Mouse (Mus musculus) midbrain, embryonic 12.5 days (tissue): ENCODE measurements around the gene Igsf21. TPM values are rescaled to one million over a fixed set of nuclear protein-coding genes. Genes with fewer than 3 reads are reported as not detected.

Experiments
- ATAC-seq: fragments of 200-750 bp; cut with Nextera tagmentation; 2 replicates; pipeline ENCODE4 v1.8.0; 2017; ENCODE audit warnings: low read depth, moderate TSS enrichment, moderate library complexity; ENCODE audit not compliant: low FRiP score
- H3K27ac ChIP-seq: fragments of 300-500 bp; sonication (generic); replicated peaks from 2 replicates; pipeline ENCODE4 v1.5.1; 2016; ENCODE audit warnings: mild to moderate bottlenecking
- H3K27me3 ChIP-seq: fragments of 300-500 bp; sonication (generic); 2 replicates; pipeline ENCODE4 v1.6.1; 2016; ENCODE audit warnings: mild to moderate bottlenecking
- H3K36me3 ChIP-seq: fragments of 300-500 bp; sonication (generic); 2 replicates; pipeline ENCODE4 v1.6.1; 2016
- H3K4me1 ChIP-seq: fragments of 300-500 bp; sonication (generic); 2 replicates; pipeline ENCODE4 v1.6.1; 2016
- H3K4me2 ChIP-seq: fragments of 300-500 bp; sonication (generic); replicated peaks from 2 replicates; pipeline ENCODE4 v1.6.1; 2016; ENCODE audit warnings: mild to moderate bottlenecking, moderate library complexity
- H3K4me3 ChIP-seq: fragments of 300-500 bp; sonication (generic); 2 replicates; pipeline ENCODE4 v1.5.1; 2016; ENCODE audit warnings: mild to moderate bottlenecking
- H3K9ac ChIP-seq: fragments of 300-500 bp; sonication (generic); replicated peaks from 2 replicates; pipeline ENCODE4 v1.6.1; 2016; ENCODE audit warnings: mild to moderate bottlenecking, moderate library complexity
- H3K9me3 ChIP-seq: fragments of 300-500 bp; sonication (generic); 2 replicates; pipeline ENCODE4 v1.6.1; 2016; ENCODE audit warnings: mild to moderate bottlenecking
- WGBS: fragments of 180-500 bp; shearing (Covaris S2); methylation state at CpG from one replicate; pipeline ENCODE4 v1.1.7; 2016; 5-methylcytosine and 5-hydroxymethylcytosine counted together
- polyA plus RNA-seq: library from polyadenylated mRNA; unstranded; fragments of >200 nt; fragmentation: Nextera tagmentation; extraction: Ambion mirVana; gene quantifications from 2 replicates; pipeline ENCODE4 v1.2.1, GENCODE M21; 2016

Igsf21 gene
- polyA plus RNA-seq, 1 experiment from 2014 or later = 41.1 TPM

GRCm38 (mm10) chr4:140214406-140214805 lies 32.2 kb downstream of the Igsf21 start:
- Histone ChIP-seq H3K9ac (no peak overlapping the region), H3K27ac (no peak overlapping the region)

GRCm38 (mm10) chr4:140210129-140210890 lies 36.3 kb downstream of the Igsf21 start:
- H3K36me3 ChIP-seq = no peaks in the 10 kb centered on the region
- H3K27ac ChIP-seq = peak overlapping the region; percentile 68
- no peak overlapping the region for H3K4me2 ChIP-seq
- peak; percentile 67 for ATAC-seq
- peaks cover 4% of the 10 kb centered on the region; the same call in 1 of the 2 replicates for H3K9me3 ChIP-seq
- H3K27me3 ChIP-seq = peaks cover 38% of the 10 kb centered on the region
- H3K4me3 ChIP-seq = no peak overlapping the region
- H3K4me1 ChIP-seq = peaks cover 51% of the 10 kb centered on the region
- 46% methylated on average over 11 of the region's 11 CpGs for WGBS
- H3K9ac ChIP-seq = no peak overlapping the region

More at GRCm38 (mm10) chr4:140214406-140214805, 32.2 kb downstream of the Igsf21 start:
- no peaks in the 10 kb centered on the region for H3K36me3 ChIP-seq
- peaks cover 39% of the 10 kb centered on the region for H3K27me3 ChIP-seq
- no peaks in the 10 kb centered on the region for H3K9me3 ChIP-seq
- WGBS = 60% methylated on average over 14 of the region's 14 CpGs
- ATAC-seq = no peak
- no peak overlapping the region for H3K4me3 ChIP-seq
- peaks cover 60% of the 10 kb centered on the region for H3K4me1 ChIP-seq
- H3K4me2 ChIP-seq = no peak overlapping the region

- H3K27ac ChIP-seq = no peak overlapping the region
- peaks cover 4% of the 10 kb centered on the region; the same call in 1 of the 2 replicates for H3K9me3 ChIP-seq
- no peak overlapping the region for H3K9ac ChIP-seq
- H3K4me3 ChIP-seq = no peak overlapping the region
- 70% methylated on average over 12 of the region's 12 CpGs for WGBS
- peaks cover 33% of the 10 kb centered on the region for H3K4me1 ChIP-seq
- no peak for ATAC-seq
- H3K4me2 ChIP-seq = no peak overlapping the region
- peaks cover 11% of the 10 kb centered on the region for H3K27me3 ChIP-seq
- no peaks in the 10 kb centered on the region for H3K36me3 ChIP-seq
Measured at GRCm38 (mm10) chr4:140205811-140206231, 40.8 kb downstream of the Igsf21 start.

- H3K36me3 ChIP-seq = no peaks in the 10 kb centered on the region
- peaks cover 19% of the 10 kb centered on the region for H3K27me3 ChIP-seq
- H3K9ac ChIP-seq = no peak overlapping the region
- no peak for ATAC-seq
- no peak overlapping the region for H3K4me2 ChIP-seq
- H3K4me1 ChIP-seq = peaks cover 23% of the 10 kb centered on the region
- no peak overlapping the region for H3K27ac ChIP-seq
- H3K4me3 ChIP-seq = no peak overlapping the region
- 92% methylated on average over 10 of the region's 10 CpGs for WGBS
- H3K9me3 ChIP-seq = peaks cover 4% of the 10 kb centered on the region; the same call in 1 of the 2 replicates
Measured at GRCm38 (mm10) chr4:140204775-140205174, 41.8 kb downstream of the Igsf21 start.

- Histone ChIP-seq H3K9me3 (peaks cover 4% of the 10 kb centered on the region; the same call in 1 of the 2 replicates), H3K4me1 (peaks cover 22% of the 10 kb centered on the region), H3K9ac (no peak overlapping the region), H3K27ac (no peak overlapping the region), H3K4me2 (no peak overlapping the region), H3K36me3 (no peaks in the 10 kb centered on the region), H3K27me3 (peaks cover 11% of the 10 kb centered on the region), H3K4me3 (no peak overlapping the region)
- ATAC-seq = no peak
- WGBS = 81% methylated on average over 12 of the region's 12 CpGs
Measured at GRCm38 (mm10) chr4:140203696-140204272, 42.8 kb downstream of the Igsf21 start.

GRCm38 (mm10) chr4:140202196-140202595 lies 44.4 kb downstream of the Igsf21 start:
- Histone ChIP-seq H3K27me3 (peaks cover 16% of the 10 kb centered on the region), H3K4me3 (no peak overlapping the region), H3K27ac (no peak overlapping the region), H3K9ac (no peak overlapping the region), H3K9me3 (no peaks in the 10 kb centered on the region), H3K4me2 (no peak overlapping the region), H3K36me3 (no peaks in the 10 kb centered on the region), H3K4me1 (peaks cover 22% of the 10 kb centered on the region)
- no peak for ATAC-seq
- 37% methylated on average over 6 of the region's 6 CpGs for WGBS

- Histone ChIP-seq H3K36me3 (no peaks in the 10 kb centered on the region), H3K9ac (no peak overlapping the region), H3K27ac (no peak overlapping the region), H3K4me1 (peaks cover 16% of the 10 kb centered on the region; the same call in 1 of the 2 replicates), H3K4me2 (no peak overlapping the region), H3K4me3 (no peak overlapping the region), H3K27me3 (peaks cover 16% of the 10 kb centered on the region; the same call in 1 of the 2 replicates), H3K9me3 (no peaks in the 10 kb centered on the region)
- no peak for ATAC-seq
- WGBS = 88% methylated on average over 14 of the region's 14 CpGs
Measured at GRCm38 (mm10) chr4:140200296-140200695, 46.3 kb downstream of the Igsf21 start.

- H3K36me3 ChIP-seq = no peaks in the 10 kb centered on the region
- no peak overlapping the region for H3K27ac ChIP-seq
- H3K9me3 ChIP-seq = no peaks in the 10 kb centered on the region
- H3K4me1 ChIP-seq = peaks cover 10% of the 10 kb centered on the region; the same call in 1 of the 2 replicates
- no peak overlapping the region for H3K4me3 ChIP-seq
- H3K27me3 ChIP-seq = peaks cover 16% of the 10 kb centered on the region; the same call in 1 of the 2 replicates
- no peak overlapping the region for H3K4me2 ChIP-seq
- no peak for ATAC-seq
- WGBS = 64% methylated on average over 9 of the region's 9 CpGs
- H3K9ac ChIP-seq = no peak overlapping the region
Measured at GRCm38 (mm10) chr4:140196717-140197116, 49.9 kb downstream of the Igsf21 start.

- Histone ChIP-seq H3K4me1 (peaks cover 23% of the 10 kb centered on the region), H3K4me3 (no peak overlapping the region), H3K27ac (no peak overlapping the region), H3K4me2 (no peak overlapping the region), H3K36me3 (no peaks in the 10 kb centered on the region), H3K9me3 (no peaks in the 10 kb centered on the region), H3K9ac (no peak overlapping the region), H3K27me3 (no peaks in the 10 kb centered on the region)
- ATAC-seq = no peak
- 82% methylated on average over 18 of the region's 18 CpGs for WGBS
Measured at GRCm38 (mm10) chr4:140192276-140193002, 54.1 kb downstream of the Igsf21 start.

- Histone ChIP-seq H3K27me3 (no peaks in the 10 kb centered on the region), H3K36me3 (no peaks in the 10 kb centered on the region), H3K4me2 (no peak overlapping the region), H3K4me3 (no peak overlapping the region), H3K4me1 (peaks cover 27% of the 10 kb centered on the region), H3K9me3 (no peaks in the 10 kb centered on the region), H3K27ac (no peak overlapping the region), H3K9ac (no peak overlapping the region)
- ATAC-seq = no peak
- 93% methylated on average over 9 of the region's 9 CpGs for WGBS
Measured at GRCm38 (mm10) chr4:140189601-140190000, 57.0 kb downstream of the Igsf21 start.

- no peaks in the 10 kb centered on the region for H3K27me3 ChIP-seq
- no peak overlapping the region for H3K4me3 ChIP-seq
- H3K9ac ChIP-seq = no peak overlapping the region
- H3K9me3 ChIP-seq = no peaks in the 10 kb centered on the region
- H3K4me1 ChIP-seq = peaks cover 27% of the 10 kb centered on the region
- peak overlapping the region; percentile 64; the same call in 1 of the 2 replicates for H3K27ac ChIP-seq
- ATAC-seq = no peak
- WGBS = 77% methylated on average over 7 of the region's 7 CpGs
- no peaks in the 10 kb centered on the region for H3K36me3 ChIP-seq
- no peak overlapping the region for H3K4me2 ChIP-seq
Measured at GRCm38 (mm10) chr4:140188626-140189025, 58.0 kb downstream of the Igsf21 start.
